Mouse (Mus musculus) heart, postnatal 0 days (tissue): ENCODE results near the gene Afap1. TPM values are rescaled to one million over a fixed set of nuclear protein-coding genes. Genes with fewer than 3 reads are reported as not detected.

Experiments
- ATAC-seq: fragments of 200-750 bp; cut with Nextera tagmentation; 2 replicates; pipeline ENCODE4 v1.8.0; 2017; ENCODE audit warnings: low read depth, moderate number of reproducible peaks, moderate library complexity; ENCODE audit not compliant: insufficient read depth
- DNase-seq: peaks from one replicate; pipeline ENCODE4 v3.0.0-alpha.2; 2016; ENCODE audit warnings: low spot score
- H3K27ac ChIP-seq: fragments of 300-500 bp; sonication (generic); 2 replicates; pipeline ENCODE4 v1.5.1; 2014; ENCODE audit warnings: low read depth, mild to moderate bottlenecking
- H3K27me3 ChIP-seq: fragments of 300-500 bp; sonication (generic); 2 replicates; pipeline ENCODE4 v1.6.1; 2014; ENCODE audit warnings: low read length, mixed read lengths; ENCODE audit not compliant: control insufficient read depth, insufficient read depth
- H3K36me3 ChIP-seq: fragments of 300-500 bp; sonication (generic); replicated peaks from 2 replicates; pipeline ENCODE4 v1.6.1; 2014; ENCODE audit warnings: low read length, mixed read lengths; ENCODE audit not compliant: control insufficient read depth, insufficient read depth
- H3K4me1 ChIP-seq: fragments of 300-500 bp; sonication (generic); 2 replicates; pipeline ENCODE4 v1.6.1; 2014; ENCODE audit warnings: antibody characterized with exemption; ENCODE audit not compliant: control insufficient read depth, insufficient read depth
- H3K4me2 ChIP-seq: fragments of 300-500 bp; sonication (generic); 2 replicates; pipeline ENCODE4 v1.6.1; 2014; ENCODE audit warnings: low read depth, mild to moderate bottlenecking, low read length, moderate library complexity
- H3K4me3 ChIP-seq: fragments of 300-500 bp; sonication (generic); 2 replicates; pipeline ENCODE4 v1.5.1; 2014; ENCODE audit warnings: low read depth, low read length
- H3K9ac ChIP-seq: fragments of 300-500 bp; sonication (generic); replicated peaks from 2 replicates; pipeline ENCODE4 v1.6.1; 2014; ENCODE audit warnings: low read depth, low read length, mixed read lengths
- H3K9me3 ChIP-seq: fragments of 300-500 bp; sonication (generic); replicated peaks from 2 replicates; pipeline ENCODE4 v1.6.1; 2016; ENCODE audit warnings: low read length; ENCODE audit not compliant: control insufficient read depth
- CTCF ChIP-seq: IDR thresholded peaks from 2 replicates; pipeline ENCODE4 v1.5.1; 2016; ENCODE audit warnings: antibody characterized with exemption, control low read depth, low read depth
- EP300 ChIP-seq: IDR thresholded peaks from 2 replicates; pipeline ENCODE4 v1.6.1; 2016; ENCODE audit warnings: antibody characterized with exemption, low read depth
- WGBS: fragments of 180-500 bp; shearing (Covaris S2); extraction: QIAGEN DNeasy Blood & Tissue Kit; methylation state at CpG from one replicate; pipeline ENCODE4 v1.1.7; 2014; 5-methylcytosine and 5-hydroxymethylcytosine counted together
- polyA plus RNA-seq: library from polyadenylated mRNA; unstranded; fragments of >200 nt; fragmentation: Nextera tagmentation; extraction: Ambion mirVana; gene quantifications from 2 replicates; pipeline ENCODE4 v1.2.1, GENCODE M21; 2015
- total RNA-seq: library from RNA; depleted of rRNA; stranded (reverse); fragments of >200 nt; gene quantifications from 2 replicates; pipeline ENCODE4 v1.2.3, GENCODE M21; 2014; ENCODE audit warnings: low replicate concordance

Afap1 gene
- total and polyA plus RNA-seq, 2 experiments from 2014 or later = 14.9 to 30.3 TPM

- Histone ChIP-seq H3K9me3 (0 out of 2 replicates have a peak, but pooled peaks cover 2% of the 10 kb centered on the region), H3K4me1 (peaks cover 46% of the 10 kb centered on the region), H3K27ac (peak overlapping the region; percentile 57), H3K4me3 (no peak overlapping the region), H3K36me3 (peaks cover 14% of the 10 kb centered on the region), H3K27me3 (no peaks in the 10 kb centered on the region), H3K9ac (no peak overlapping the region), H3K4me2 (no peak overlapping the region)
- DNase-seq (no peak), ATAC-seq (no peak)
- TF ChIP-seq CTCF = no peak
- TF ChIP-seq EP300 = no peak
- WGBS = 69% methylated on average over 12 of the region's 12 CpGs
These were observed 22.6 kb downstream of the Afap1 start for GRCm38 (mm10) chr5:35915629-35916300.

GRCm38 (mm10) chr5:35916666-35917065 is 23.5 kb downstream of the Afap1 start:
- ATAC-seq = no peak

GRCm38 (mm10) chr5:35918387-35918786 is 25.3 kb downstream of the Afap1 start:
- peak overlapping the region; percentile 13; the same call in 1 of the 2 replicates for H3K4me2 ChIP-seq
- WGBS = 16% methylated on average over 8 of the region's 8 CpGs
- H3K9ac ChIP-seq = 0 out of 2 replicates have a peak overlapping the region, but pooled peaks have one; percentile 18
- TF ChIP-seq EP300 (no peak), CTCF (no peak)
- no peaks in the 10 kb centered on the region for H3K9me3 ChIP-seq
- peaks cover 64% of the 10 kb centered on the region for H3K4me1 ChIP-seq
- H3K27ac ChIP-seq = peak overlapping the region; percentile 98
- ATAC-seq = no peak
- DNase-seq = no peak
- no peaks in the 10 kb centered on the region for H3K27me3 ChIP-seq
- H3K36me3 ChIP-seq = no peaks in the 10 kb centered on the region
- H3K4me3 ChIP-seq = no peak overlapping the region

More at GRCm38 (mm10) chr5:35916666-35917065, 23.5 kb downstream of the Afap1 start:
- Histone ChIP-seq H3K9me3 (0 out of 2 replicates have a peak, but pooled peaks cover 2% of the 10 kb centered on the region), H3K4me1 (peaks cover 52% of the 10 kb centered on the region), H3K4me3 (no peak overlapping the region), H3K27ac (peak overlapping the region; percentile 57; the same call in 1 of the 2 replicates), H3K9ac (no peak overlapping the region), H3K27me3 (no peaks in the 10 kb centered on the region), H3K36me3 (peaks cover 13% of the 10 kb centered on the region), H3K4me2 (no peak overlapping the region)
- TF ChIP-seq EP300 (no peak), CTCF (no peak)
- WGBS = 54% methylated on average over 5 of the region's 5 CpGs
- DNase-seq = no peak

- Histone ChIP-seq H3K27ac (peak overlapping the region; percentile 98), H3K36me3 (no peaks in the 10 kb centered on the region), H3K27me3 (no peaks in the 10 kb centered on the region), H3K9ac (0 out of 2 replicates have a peak overlapping the region, but pooled peaks have one; percentile 8), H3K4me2 (no peak overlapping the region), H3K4me1 (peaks cover 68% of the 10 kb centered on the region), H3K4me3 (no peak overlapping the region), H3K9me3 (no peaks in the 10 kb centered on the region)
- DNase-seq = no peak
- TF ChIP-seq CTCF = no peak
- WGBS = 53% methylated on average over 4 of the region's 4 CpGs
- no peak for ATAC-seq
These were observed 27.0 kb downstream of the Afap1 start for GRCm38 (mm10) chr5:35920076-35920475.

- peak overlapping the region; percentile 98 for H3K27ac ChIP-seq
- H3K4me2 ChIP-seq = no peak overlapping the region
- peak overlapping the region; percentile 46 for H3K9ac ChIP-seq
- DNase-seq = no peak
- H3K36me3 ChIP-seq = no peaks in the 10 kb centered on the region
- peaks cover 68% of the 10 kb centered on the region for H3K4me1 ChIP-seq
- no peaks in the 10 kb centered on the region for H3K9me3 ChIP-seq
- TF ChIP-seq CTCF (no peak), EP300 (no peak)
- H3K27me3 ChIP-seq = no peaks in the 10 kb centered on the region
- no peak for ATAC-seq
- H3K4me3 ChIP-seq = no peak overlapping the region
These were observed 27.4 kb downstream of the Afap1 start for GRCm38 (mm10) chr5:35920557-35920956.
